Comparison of ENCODE assay signal across 9 mouse cellular contexts in the genomic region with DNA sequence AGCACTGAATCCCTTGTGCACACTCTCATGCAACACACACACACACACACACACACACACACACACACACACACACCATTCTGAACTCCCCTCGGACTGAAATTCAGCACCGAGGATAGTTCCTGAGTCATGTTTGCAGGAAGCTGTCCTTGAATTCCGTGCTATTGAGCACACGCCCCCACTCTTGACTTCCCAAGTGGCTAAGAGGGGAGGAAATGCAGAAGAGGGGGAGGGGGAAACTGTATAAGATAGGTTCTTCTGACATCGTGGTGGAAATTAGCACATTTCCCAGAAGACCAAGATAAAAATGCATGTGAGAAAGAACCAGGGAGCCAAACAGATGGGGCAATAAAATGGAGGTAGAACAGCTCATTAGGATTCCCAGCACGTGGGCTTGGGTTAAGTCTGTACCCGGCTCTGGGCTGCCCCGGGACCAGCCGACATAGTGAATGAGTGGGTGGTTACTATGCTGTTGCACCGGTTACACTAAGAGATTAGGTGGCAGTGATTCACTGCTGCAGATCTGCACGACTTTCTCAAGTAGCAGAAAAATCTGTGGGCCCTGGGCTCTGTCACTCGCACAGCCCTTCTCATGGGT. TPM values are rescaled to one million over a fixed set of nuclear protein-coding genes. Genes with fewer than 3 reads are reported as not detected.
DNase-seq lines count a peak whose midpoint lies in the region; ATAC-seq and TF ChIP-seq lines count a peak whose summit lies in the region.
"Had no signal": no experiment of that assay in that cellular context is flagged by ENCODE, and none has a peak within 500 bp of the region (broad histone marks: within the 10 kb centered on the region; RNA-seq: fewer than 3 reads in every experiment).

No protein-coding gene starts in this region.

- H3K4me1 ChIP-seq in limb, embryonic 14.5 days (ENCODE audit: control insufficient read depth, insufficient read depth, low read length) = no peaks in the 10 kb centered on the region
- no peaks in the 10 kb centered on the region for H3K4me1 ChIP-seq in lung, adult 2 months (ENCODE audit: control insufficient read depth, insufficient read depth, low read length)

- intact Hi-C loops in left cerebral cortex, postnatal 4 days (cut with DNase I) = loop anchor here (10.0 kb wide), 1 partner anchor 182 kb away; no protein-coding TSS in a partner anchor

- DNase-seq in left cerebral cortex, adult 11 months (ENCODE audit: low spot score) = peak; percentile 47
- DNase-seq in left cerebral cortex, postnatal 4 days = no peak
- peak; percentile 58 for DNase-seq in forelimb bud, embryonic 11.5 days (ENCODE audit: low read depth, low spot score)
- DNase-seq in limb, embryonic 14.5 days (ENCODE audit: low spot score) = peak; percentile 47
- peak; percentile 73 to 75 for DNase-seq in right cerebral cortex, postnatal 36 days (ENCODE audit: low spot score in 2 of 2)
- DNase-seq in ovary, postnatal 14 days (ENCODE audit: low spot score) = no peak
- no peak for DNase-seq in lung, adult 2 months
- DNase-seq: liver, embryonic 13.5 days had no signal

- H3K27ac ChIP-seq in limb, embryonic 14.5 days (replicated peaks; ENCODE audit: low read depth, low read length) = no peak overlapping the region
- H3K27ac ChIP-seq: liver, embryonic 13.5 days had no signal

- H3K4me3 ChIP-seq in limb, embryonic 14.5 days (replicated peaks; ENCODE audit: low read length) = no peak overlapping the region
- no peak overlapping the region for H3K4me3 ChIP-seq in lung, adult 2 months (replicated peaks; ENCODE audit: extremely low read depth, low read depth, low read length)
- H3K4me3 ChIP-seq: liver, embryonic 13.5 days had no signal

- no peak for ATAC-seq in limb, embryonic 14.5 days (ENCODE audit: low FRiP score, low read depth)

- no peak for TF ChIP-seq CTCF in lung, adult 2 months (IDR thresholded peaks at IDR 0.05; ENCODE audit: insufficient read depth, low read length)

- no peak overlapping the region for H3K4me2 ChIP-seq in limb, embryonic 14.5 days (replicated peaks; ENCODE audit: low read depth, low read length, severe bottlenecking)
- H3K4me2 ChIP-seq: liver, embryonic 13.5 days had no signal

- no peak overlapping the region for H3K9ac ChIP-seq in limb, embryonic 14.5 days (ENCODE audit: low read depth, low read length, severe bottlenecking)
- H3K9ac ChIP-seq: liver, embryonic 13.5 days had no signal

- peaks cover 37% of the 10 kb centered on the region for H3K27me3 ChIP-seq in limb, embryonic 14.5 days (ENCODE audit: control insufficient read depth, insufficient read depth, low read length)

- no peaks in the 10 kb centered on the region for H3K36me3 ChIP-seq in limb, embryonic 14.5 days (ENCODE audit: control insufficient read depth, insufficient read depth, low read length)
- H3K36me3 ChIP-seq: liver, embryonic 13.5 days had no signal

- 13% methylated on average over 12 of the region's 12 CpGs for WGBS in limb, embryonic 14.5 days
- WGBS in lung, adult 2 months = 18% methylated on average over 12 of the region's 12 CpGs

- TF ChIP-seq POLR2A in limb, embryonic 14.5 days (IDR thresholded peaks at IDR 0.05; ENCODE audit: borderline replicate concordance, extremely low read depth, insufficient read depth, insufficient read length) = no peak
- no peak for TF ChIP-seq POLR2A in lung, adult 2 months (IDR thresholded peaks at IDR 0.05; ENCODE audit: borderline replicate concordance, extremely low read depth, low read depth, low read length)

- no peaks in the 10 kb centered on the region for H3K9me3 ChIP-seq in limb, embryonic 14.5 days (ENCODE audit: control insufficient read depth, low read length)
- H3K9me3 ChIP-seq: liver, embryonic 13.5 days had no signal

RNA-seq across cellular contexts. Expression of a gene that starts 2.9 kb away (rescaled TPM):
- total RNA-seq in left cerebral cortex, postnatal 4 days (2021) = 10 to 100 TPM; 11.8 to 15.9 TPM
- 3.8 and 4.1 TPM in 2 replicates for polyA plus RNA-seq in limb, embryonic 14.5 days (2012; rRNA removed)
- 1.2 and 1.6 TPM in 2 replicates for polyA plus RNA-seq in limb, embryonic 14.5 days (2014; fragmentation: Nextera tagmentation; extraction: Ambion mirVana)
- 1.4 TPM in 2 replicates for polyA plus RNA-seq in lung, adult 2 months (2012; rRNA removed)
- total RNA-seq: granulocyte monocyte progenitor cell, adult 5-6 weeks had no signal

Comparison
In these comparisons a context has a peak if more than half of its experiments do, and no peak if none do; other contexts are left out.
1. DNase-seq: peak in left cerebral cortex, adult 11 months (single experiment), forelimb bud, embryonic 11.5 days (single experiment), limb, embryonic 14.5 days (single experiment) and right cerebral cortex, postnatal 36 days (2 of 2); none in left cerebral cortex, postnatal 4 days (single experiment), ovary, postnatal 14 days (single experiment) and lung, adult 2 months (single experiment).